Comparison of ENCODE assay signal across 24 mouse cellular contexts in the genomic region with DNA sequence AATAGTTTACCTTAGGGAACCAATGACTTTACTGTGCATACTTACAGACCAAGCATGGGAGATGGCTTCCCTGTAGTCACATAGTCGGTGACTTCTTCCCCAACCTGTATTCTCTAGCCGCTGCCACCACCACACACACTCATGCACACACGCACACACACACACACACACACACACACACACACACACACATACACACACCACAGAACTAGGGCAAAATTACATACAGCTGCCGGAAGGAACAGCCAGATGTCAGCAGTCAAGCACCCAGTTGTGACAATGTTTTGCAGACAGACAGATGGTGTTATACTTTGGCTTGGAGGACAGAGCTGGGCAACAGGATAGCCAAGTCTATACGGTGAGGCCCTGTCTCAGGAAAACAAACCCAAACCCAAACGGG. TPM values are rescaled to one million over a fixed set of nuclear protein-coding genes. Genes with fewer than 3 reads are reported as not detected.
DNase-seq lines count a peak whose midpoint lies in the region; ATAC-seq and TF ChIP-seq lines count a peak whose summit lies in the region.
"Had no signal": no experiment of that assay in that cellular context is flagged by ENCODE, and none has a peak within 500 bp of the region (broad histone marks: within the 10 kb centered on the region; RNA-seq: fewer than 3 reads in every experiment).

No protein-coding gene starts in this region.

- no peaks in the 10 kb centered on the region for H3K27me3 ChIP-seq in thymus, adult 2 months (ENCODE audit: control insufficient read depth, insufficient read depth, low read length)
- H3K27me3 ChIP-seq in liver, embryonic 11.5 days (replicated peaks; ENCODE audit: control insufficient read depth, insufficient read depth, low read length), result no peaks in the 10 kb centered on the region

- no peaks in the 10 kb centered on the region for H3K36me3 ChIP-seq in thymus, adult 2 months (ENCODE audit: control insufficient read depth, insufficient read depth, low read length)
- H3K36me3 ChIP-seq in liver, embryonic 11.5 days (ENCODE audit: control insufficient read depth, insufficient read depth, low read length), result no peaks in the 10 kb centered on the region
- H3K36me3 ChIP-seq: embryonic facial prominence, embryonic 10.5 days; heart, embryonic 13.5 days had no signal

- H3K4me3 ChIP-seq in bone marrow, adult 2 months (replicated peaks; ENCODE audit: control insufficient read depth, low read depth, low read length), result no peak overlapping the region
- no peak overlapping the region for H3K4me3 ChIP-seq in thymus, adult 2 months (ENCODE audit: control insufficient read depth, insufficient read depth, low read length)
- H3K4me3 ChIP-seq in liver, embryonic 11.5 days (ENCODE audit: low read depth, low read length), result no peak overlapping the region
- H3K4me3 ChIP-seq: embryonic facial prominence, embryonic 10.5 days; heart, adult 2 months; heart, embryonic 13.5 days; left cerebral cortex, adult 2 months; myocyte had no signal

- H3K9me3 ChIP-seq in liver, embryonic 11.5 days (ENCODE audit: control insufficient read depth, low read length), result no peaks in the 10 kb centered on the region
- H3K9me3 ChIP-seq: embryonic facial prominence, embryonic 10.5 days had no signal

- 36% methylated on average over 6 of the region's 6 CpGs for WGBS in bone marrow, adult 2 months
- WGBS in thymus, adult 2 months, result 26% methylated on average over 6 of the region's 6 CpGs
- 74% methylated on average over 6 of the region's 6 CpGs for WGBS in liver, embryonic 11.5 days

- TF ChIP-seq CTCF in bone marrow, adult 2 months (IDR thresholded peaks at IDR 0.05; ENCODE audit: control insufficient read depth, insufficient read depth, low read length), result peak; percentile 0; the same call in 1 of the 2 replicates
- TF ChIP-seq CTCF in thymus, adult 2 months (IDR thresholded peaks at IDR 0.05; ENCODE audit: borderline replicate concordance, control insufficient read depth, extremely low read depth, insufficient read depth, low read length, poor library complexity), result no peak

- H3K4me1 ChIP-seq in bone marrow, adult 2 months (ENCODE audit: control insufficient read depth, insufficient read depth, low read length), result no peaks in the 10 kb centered on the region; the same call in 1 of the 2 replicates
- H3K4me1 ChIP-seq in thymus, adult 2 months (replicated peaks; ENCODE audit: control insufficient read depth, insufficient read depth, low read length), result peaks cover 50% of the 10 kb centered on the region
- 0 out of 2 replicates have a peak, but pooled peaks cover 3% of the 10 kb centered on the region for H3K4me1 ChIP-seq in liver, embryonic 11.5 days (replicated peaks; ENCODE audit: control insufficient read depth, insufficient read depth, low read length)

- no peak overlapping the region for H3K9ac ChIP-seq in liver, embryonic 11.5 days (ENCODE audit: low read depth, low read length)
- H3K9ac ChIP-seq: heart, embryonic 13.5 days; liver, embryonic 14.5 days; lung, embryonic 14.5 days had no signal

- DNase-seq in CD4-positive, CD25-positive, alpha-beta regulatory T cell, adult 2 months (ENCODE audit: low read depth, low spot score), result peak; percentile 62
- DNase-seq in thymus, adult 2 months, result peak; percentile 55
- peak; percentile 62 for DNase-seq in thymus, postnatal 4 days
- DNase-seq in adrenal gland, postnatal 14 days, result no peak
- DNase-seq in liver, embryonic 11.5 days (ENCODE audit: low spot score), result no peak
- DNase-seq: adrenal gland, postnatal 25 days; cerebellum, adult 9-10 months; gastrocnemius, postnatal 25 days; heart, postnatal 14 days; kidney, adult 11 months; layer of hippocampus, adult 9-11 months; lung, embryonic 14.5 days had no signal

- no peak for ATAC-seq in CD4-positive, CD25-positive, alpha-beta regulatory T cell, adult 4 months
- no peak for ATAC-seq in liver, embryonic 11.5 days (replicated peaks; ENCODE audit: low FRiP score)
- ATAC-seq: forebrain, embryonic 16.5 days; midbrain, embryonic 16.5 days had no signal

- no peak overlapping the region for H3K4me2 ChIP-seq in liver, embryonic 11.5 days
- H3K4me2 ChIP-seq: heart, embryonic 13.5 days; lung, embryonic 14.5 days had no signal

- H3K27ac ChIP-seq in bone marrow, adult 2 months (ENCODE audit: control insufficient read depth, insufficient read depth, low read depth, low read length, poor library complexity), result peak overlapping the region; percentile 62
- H3K27ac ChIP-seq in thymus, adult 2 months (ENCODE audit: control insufficient read depth, insufficient read depth, low read length), result peak overlapping the region; percentile 96
- H3K27ac ChIP-seq in liver, embryonic 11.5 days (ENCODE audit: low read depth, low read length), result no peak overlapping the region
- H3K27ac ChIP-seq: embryonic facial prominence, embryonic 10.5 days; heart, adult 2 months; heart, embryonic 13.5 days; left cerebral cortex, adult 2 months; liver, embryonic 14.5 days had no signal

- no peak for TF ChIP-seq POLR2A in bone marrow, adult 2 months (IDR thresholded peaks at IDR 0.05; ENCODE audit: borderline replicate concordance, control insufficient read depth, low read depth, low read length)
- no peak for TF ChIP-seq POLR2A in thymus, adult 2 months (IDR thresholded peaks at IDR 0.05; ENCODE audit: control insufficient read depth, extremely low read depth, insufficient read depth, low read length, poor library complexity)

RNA-seq across cellular contexts. Expression of a gene that starts 21.7 kb away (rescaled TPM):
- polyA plus RNA-seq in CD4-positive, CD25-positive, alpha-beta regulatory T cell, adult 4 months (2017; shearing (Covaris generic)), result not detected
- not detected in 2 replicates for polyA plus RNA-seq in bone marrow, adult 2 months (2011; ENCODE audit: insufficient read depth, insufficient read length, low replicate concordance, missing spikeins)
- polyA plus RNA-seq in thymus, adult 2 months (2012; rRNA removed), result 0.38 and 0.74 TPM in 2 replicates
- total RNA-seq in adrenal gland, postnatal 14 days (2021), result not detected in 2 replicates
- polyA plus RNA-seq in liver, embryonic 11.5 days (2014; fragmentation: Nextera tagmentation; extraction: Ambion mirVana), result not detected in 2 replicates
- total RNA-seq: adrenal gland, postnatal 25 days; gastrocnemius, postnatal 25 days; heart, adult 2 months; megakaryocyte-erythroid progenitor cell, adult 5-6 weeks; MEL had no signal
- polyA plus RNA-seq: heart, embryonic 13.5 days; liver, embryonic 14.5 days had no signal

RNA-seq across cellular contexts. Expression of a gene that starts 39.8 kb away (rescaled TPM):
- polyA plus RNA-seq in CD4-positive, CD25-positive, alpha-beta regulatory T cell, adult 4 months (2017; shearing (Covaris generic)), result 1 to 10 TPM; 6.3 to 7.9 TPM
- 4.8 and 5.0 TPM in 2 replicates for polyA plus RNA-seq in bone marrow, adult 2 months (2011; ENCODE audit: insufficient read depth, insufficient read length, low replicate concordance, missing spikeins)
- polyA plus RNA-seq in thymus, adult 2 months (2012; rRNA removed), result 7.6 TPM in 2 replicates
- 10.7 and 13.1 TPM in 2 replicates for total RNA-seq in adrenal gland, postnatal 14 days (2021)
- polyA plus RNA-seq in liver, embryonic 11.5 days (2014; fragmentation: Nextera tagmentation; extraction: Ambion mirVana), result 1.4 and 1.5 TPM in 2 replicates

RNA-seq across cellular contexts. Expression of a gene that starts 49.5 kb away (rescaled TPM):
- 10 to 100 TPM; 13.4 to 14.2 TPM for polyA plus RNA-seq in CD4-positive, CD25-positive, alpha-beta regulatory T cell, adult 4 months (2017; shearing (Covaris generic))
- polyA plus RNA-seq in bone marrow, adult 2 months (2011; ENCODE audit: insufficient read depth, insufficient read length, low replicate concordance, missing spikeins), result 14.2 and 30.8 TPM in 2 replicates
- 8.7 and 8.9 TPM in 2 replicates for polyA plus RNA-seq in thymus, adult 2 months (2012; rRNA removed)
- total RNA-seq in adrenal gland, postnatal 14 days (2021), result 53.4 and 64.1 TPM in 2 replicates
- 7.5 and 7.9 TPM in 2 replicates for polyA plus RNA-seq in liver, embryonic 11.5 days (2014; fragmentation: Nextera tagmentation; extraction: Ambion mirVana)

Comparison
In these comparisons a context has a peak if more than half of its experiments do, and no peak if none do; other contexts are left out.
1. DNase-seq: peak in CD4-positive, CD25-positive, alpha-beta regulatory T cell, adult 2 months (single experiment), thymus, adult 2 months (single experiment) and thymus, postnatal 4 days (single experiment); none in adrenal gland, postnatal 14 days (single experiment) and liver, embryonic 11.5 days (single experiment).